Mouse (Mus musculus): ENCODE measurements around the gene Prep. TPM values are rescaled to one million over a fixed set of nuclear protein-coding genes. Genes with fewer than 3 reads are reported as not detected.

Gene Prep
- polyA plus RNA-seq (2014; fragmentation: Nextera tagmentation; extraction: Ambion mirVana): 28.0 and 28.1 TPM in 2 replicates

GRCm38 (mm10) chr10:45066931-45067308 lies at the start of gene Prep:
Prep (plus strand) TSS chr10:45067203.
- H3K9me3 ChIP-seq (replicated peaks; ENCODE audit: control insufficient read depth, low read length): no peaks in the 10 kb centered on the region
- H3K9ac ChIP-seq (replicated peaks; ENCODE audit: low read length): peak within 1 kb of the TSS; percentile 93
- peak within 1 kb of the TSS; percentile 17; the same call in 1 of the 2 replicates for H3K27ac ChIP-seq (replicated peaks; ENCODE audit: low read depth, low read length)
- H3K4me3 ChIP-seq (ENCODE audit: low read depth, low read length): peak within 1 kb of the TSS; percentile 88
- DNase-seq (ENCODE audit: low spot score) (peak; percentile 90), ATAC-seq (replicated peaks; ENCODE audit: insufficient number of reproducible peaks, low FRiP score, low TSS enrichment, low read depth) (peak; percentile 90)
- WGBS: under 1% methylated on average over 53 of the region's 57 CpGs
- H3K27me3 ChIP-seq (ENCODE audit: control insufficient read depth, insufficient read depth, low read length): no peaks in the 10 kb centered on the region
- no peaks in the 10 kb centered on the region for H3K36me3 ChIP-seq (replicated peaks; ENCODE audit: control insufficient read depth, insufficient read depth, low read depth, low read length)
- H3K4me1 ChIP-seq (ENCODE audit: control insufficient read depth, insufficient read depth, low read length): no peaks in the 10 kb centered on the region
- H3K4me2 ChIP-seq (ENCODE audit: low read depth, low read length): peak within 1 kb of the TSS; percentile 64

- no peak overlapping the region for H3K27ac ChIP-seq (replicated peaks; ENCODE audit: low read depth, low read length)
- no peaks in the 10 kb centered on the region for H3K27me3 ChIP-seq (ENCODE audit: control insufficient read depth, insufficient read depth, low read length)
- no peak overlapping the region for H3K4me3 ChIP-seq (ENCODE audit: low read depth, low read length)
- H3K9ac ChIP-seq (replicated peaks; ENCODE audit: low read length): no peak overlapping the region
- H3K4me1 ChIP-seq (ENCODE audit: control insufficient read depth, insufficient read depth, low read length): no peaks in the 10 kb centered on the region
- ATAC-seq (replicated peaks; ENCODE audit: insufficient number of reproducible peaks, low FRiP score, low TSS enrichment, low read depth) (no peak), DNase-seq (ENCODE audit: low spot score) (no peak)
- H3K4me2 ChIP-seq (ENCODE audit: low read depth, low read length): no peak overlapping the region
- no peaks in the 10 kb centered on the region for H3K36me3 ChIP-seq (replicated peaks; ENCODE audit: control insufficient read depth, insufficient read depth, low read depth, low read length)
- no peaks in the 10 kb centered on the region for H3K9me3 ChIP-seq (replicated peaks; ENCODE audit: control insufficient read depth, low read length)
- whole genome bisulfite sequencing: 93% methylated on average over 13 of the region's 13 CpGs
These were observed 49.7 kb upstream of the Prep start for GRCm38 (mm10) chr10:45017352-45017751.

- H3K4me3 ChIP-seq (ENCODE audit: low read depth, low read length): no peak overlapping the region
- ATAC-seq (replicated peaks; ENCODE audit: insufficient number of reproducible peaks, low FRiP score, low TSS enrichment, low read depth) (no peak), DNase-seq (ENCODE audit: low spot score) (no peak)
- H3K4me2 ChIP-seq (ENCODE audit: low read depth, low read length): no peak overlapping the region
- no peak overlapping the region for H3K27ac ChIP-seq (replicated peaks; ENCODE audit: low read depth, low read length)
- H3K27me3 ChIP-seq (ENCODE audit: control insufficient read depth, insufficient read depth, low read length): no peaks in the 10 kb centered on the region
- H3K36me3 ChIP-seq (replicated peaks; ENCODE audit: control insufficient read depth, insufficient read depth, low read depth, low read length): no peaks in the 10 kb centered on the region
- H3K9ac ChIP-seq (replicated peaks; ENCODE audit: low read length): no peak overlapping the region
- 87% methylated on average over 10 of the region's 10 CpGs for WGBS
- H3K9me3 ChIP-seq (replicated peaks; ENCODE audit: control insufficient read depth, low read length): no peaks in the 10 kb centered on the region
- no peaks in the 10 kb centered on the region for H3K4me1 ChIP-seq (ENCODE audit: control insufficient read depth, insufficient read depth, low read length)
These were observed 49.2 kb upstream of the Prep start for GRCm38 (mm10) chr10:45017851-45018250.

DNA sequence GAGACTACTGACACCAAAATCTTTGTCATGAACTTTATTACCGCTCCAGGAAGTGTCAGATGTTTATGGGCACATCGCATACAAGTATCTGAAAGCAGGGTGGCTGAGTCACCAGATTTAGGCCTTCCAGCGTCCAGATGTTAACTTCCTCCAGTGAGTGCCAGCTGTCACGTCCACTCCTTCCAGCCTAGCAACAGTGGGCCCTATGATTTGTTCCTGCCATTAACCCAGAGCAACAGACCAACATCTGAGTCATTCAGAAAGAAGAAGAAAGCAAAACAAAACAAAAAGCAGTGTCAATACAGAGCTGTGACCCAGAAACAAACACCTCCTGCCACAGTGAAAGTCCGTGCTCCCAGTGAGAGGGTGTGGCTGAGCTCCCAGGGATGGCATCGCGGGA lies 47.6 kb upstream of the Prep start:
- H3K27me3 ChIP-seq (ENCODE audit: control insufficient read depth, insufficient read depth, low read length): no peaks in the 10 kb centered on the region
- DNase-seq (ENCODE audit: low spot score) (no peak), ATAC-seq (replicated peaks; ENCODE audit: insufficient number of reproducible peaks, low FRiP score, low TSS enrichment, low read depth) (no peak)
- H3K4me3 ChIP-seq (ENCODE audit: low read depth, low read length): no peak overlapping the region
- no peaks in the 10 kb centered on the region for H3K4me1 ChIP-seq (ENCODE audit: control insufficient read depth, insufficient read depth, low read length)
- H3K9ac ChIP-seq (replicated peaks; ENCODE audit: low read length): no peak overlapping the region
- 53% methylated on average over 7 of the region's 7 CpGs for WGBS
- H3K27ac ChIP-seq (replicated peaks; ENCODE audit: low read depth, low read length): no peak overlapping the region
- H3K9me3 ChIP-seq (replicated peaks; ENCODE audit: control insufficient read depth, low read length): no peaks in the 10 kb centered on the region
- no peaks in the 10 kb centered on the region for H3K36me3 ChIP-seq (replicated peaks; ENCODE audit: control insufficient read depth, insufficient read depth, low read depth, low read length)
- no peak overlapping the region for H3K4me2 ChIP-seq (ENCODE audit: low read depth, low read length)

DNA sequence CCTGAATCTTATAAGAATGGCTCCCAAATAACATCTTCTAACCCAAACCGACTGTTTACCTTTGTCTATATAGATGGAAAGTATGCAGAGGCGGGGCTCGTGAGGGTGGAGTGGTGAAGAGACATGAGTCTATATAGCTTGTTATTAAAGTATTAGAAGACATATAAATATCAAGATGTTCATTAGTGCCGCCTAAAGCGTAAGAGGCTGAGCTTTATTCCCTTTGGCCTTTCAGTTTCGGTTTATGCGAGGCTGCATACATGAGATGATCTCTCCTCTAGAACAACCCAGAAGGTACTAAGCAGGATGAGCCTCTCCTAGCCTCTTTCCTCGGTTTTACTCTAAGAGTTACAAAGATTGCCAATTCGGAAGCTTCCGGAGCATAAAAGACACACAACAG lies 47.2 kb upstream of the Prep start:
- H3K4me3 ChIP-seq (ENCODE audit: low read depth, low read length): no peak overlapping the region
- no peak overlapping the region for H3K27ac ChIP-seq (replicated peaks; ENCODE audit: low read depth, low read length)
- no peaks in the 10 kb centered on the region for H3K9me3 ChIP-seq (replicated peaks; ENCODE audit: control insufficient read depth, low read length)
- DNase-seq (ENCODE audit: low spot score): no peak
- no peaks in the 10 kb centered on the region for H3K36me3 ChIP-seq (replicated peaks; ENCODE audit: control insufficient read depth, insufficient read depth, low read depth, low read length)
- no peaks in the 10 kb centered on the region for H3K4me1 ChIP-seq (ENCODE audit: control insufficient read depth, insufficient read depth, low read length)
- H3K9ac ChIP-seq (replicated peaks; ENCODE audit: low read length): no peak overlapping the region
- no peak for ATAC-seq (replicated peaks; ENCODE audit: insufficient number of reproducible peaks, low FRiP score, low TSS enrichment, low read depth)
- no peaks in the 10 kb centered on the region for H3K27me3 ChIP-seq (ENCODE audit: control insufficient read depth, insufficient read depth, low read length)
- no peak overlapping the region for H3K4me2 ChIP-seq (ENCODE audit: low read depth, low read length)
- 90% methylated on average over 10 of the region's 10 CpGs for WGBS

- H3K27ac ChIP-seq (replicated peaks; ENCODE audit: low read depth, low read length): no peak overlapping the region
- H3K9me3 ChIP-seq (replicated peaks; ENCODE audit: control insufficient read depth, low read length): no peaks in the 10 kb centered on the region
- 92% methylated on average over 10 of the region's 10 CpGs for WGBS
- no peaks in the 10 kb centered on the region for H3K27me3 ChIP-seq (ENCODE audit: control insufficient read depth, insufficient read depth, low read length)
- no peak overlapping the region for H3K4me3 ChIP-seq (ENCODE audit: low read depth, low read length)
- no peak overlapping the region for H3K9ac ChIP-seq (replicated peaks; ENCODE audit: low read length)
- H3K4me2 ChIP-seq (ENCODE audit: low read depth, low read length): no peak overlapping the region
- H3K36me3 ChIP-seq (replicated peaks; ENCODE audit: control insufficient read depth, insufficient read depth, low read depth, low read length): no peaks in the 10 kb centered on the region
- no peak for ATAC-seq (replicated peaks; ENCODE audit: insufficient number of reproducible peaks, low FRiP score, low TSS enrichment, low read depth)
- DNase-seq (ENCODE audit: low spot score): no peak
- H3K4me1 ChIP-seq (ENCODE audit: control insufficient read depth, insufficient read depth, low read length): no peaks in the 10 kb centered on the region
These were observed 46.7 kb upstream of the Prep start for GRCm38 (mm10) chr10:45020291-45020690.

DNA sequence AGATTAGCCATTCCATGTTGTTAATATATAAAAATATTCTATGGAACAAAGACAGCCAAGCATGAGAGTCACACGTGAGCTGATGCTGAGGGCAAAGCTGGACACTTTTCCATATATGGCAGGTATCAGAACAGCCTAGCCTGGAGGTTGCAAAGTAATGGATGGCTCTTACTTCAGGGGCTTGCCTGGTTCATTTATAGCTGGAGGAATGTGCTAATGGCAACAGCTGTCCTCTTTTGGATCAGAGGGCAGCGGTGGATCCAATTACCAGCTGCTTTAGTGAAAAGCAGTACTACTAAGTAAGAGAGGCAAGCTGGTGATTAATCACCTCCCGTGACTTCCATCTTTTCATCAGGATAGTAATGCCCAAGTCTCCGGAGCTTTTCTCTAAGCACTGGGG lies 41.8 kb upstream of the Prep start:
- Histone ChIP-seq H3K36me3 (replicated peaks; ENCODE audit: control insufficient read depth, insufficient read depth, low read depth, low read length) (no peaks in the 10 kb centered on the region), H3K4me3 (ENCODE audit: low read depth, low read length) (no peak overlapping the region), H3K9me3 (replicated peaks; ENCODE audit: control insufficient read depth, low read length) (no peaks in the 10 kb centered on the region), H3K27ac (replicated peaks; ENCODE audit: low read depth, low read length) (no peak overlapping the region), H3K27me3 (ENCODE audit: control insufficient read depth, insufficient read depth, low read length) (no peaks in the 10 kb centered on the region), H3K4me1 (ENCODE audit: control insufficient read depth, insufficient read depth, low read length) (no peaks in the 10 kb centered on the region), H3K4me2 (ENCODE audit: low read depth, low read length) (no peak overlapping the region), H3K9ac (replicated peaks; ENCODE audit: low read length) (no peak overlapping the region)
- ATAC-seq (replicated peaks; ENCODE audit: insufficient number of reproducible peaks, low FRiP score, low TSS enrichment, low read depth): no peak; the same call in 1 of the 2 replicates
- DNase-seq (ENCODE audit: low spot score): peak; percentile 8
- 34% methylated on average over 4 of the region's 4 CpGs for WGBS

- Histone ChIP-seq H3K9ac (replicated peaks; ENCODE audit: low read length) (no peak overlapping the region), H3K4me2 (ENCODE audit: low read depth, low read length) (no peak overlapping the region)
- 90% methylated on average over 7 of the region's 7 CpGs for WGBS
These were observed 40.1 kb upstream of the Prep start for GRCm38 (mm10) chr10:45026935-45027334.

More at GRCm38 (mm10) chr10:45026935-45027334, 40.1 kb upstream of the Prep start:
- Histone ChIP-seq H3K27me3 (ENCODE audit: control insufficient read depth, insufficient read depth, low read length) (no peaks in the 10 kb centered on the region), H3K36me3 (replicated peaks; ENCODE audit: control insufficient read depth, insufficient read depth, low read depth, low read length) (no peaks in the 10 kb centered on the region), H3K27ac (replicated peaks; ENCODE audit: low read depth, low read length) (no peak overlapping the region), H3K4me1 (ENCODE audit: control insufficient read depth, insufficient read depth, low read length) (no peaks in the 10 kb centered on the region), H3K9me3 (replicated peaks; ENCODE audit: control insufficient read depth, low read length) (no peaks in the 10 kb centered on the region), H3K4me3 (ENCODE audit: low read depth, low read length) (no peak overlapping the region)
- DNase-seq (ENCODE audit: low spot score) (no peak), ATAC-seq (replicated peaks; ENCODE audit: insufficient number of reproducible peaks, low FRiP score, low TSS enrichment, low read depth) (no peak)

All from embryonic facial prominence, embryonic 11.5 days (tissue).